Mouse (Mus musculus) layer of hippocampus, adult 9-11 months (tissue): ENCODE measurements around the gene Cuta.
A peak's percentile ranks its signal among the peaks of the same experiment; 100 is the strongest.
"Not testable (repeated sequence)": the region's sequence is repeated elsewhere in the genome, so short reads cannot be mapped to it uniquely, and the experiment has no call there.

Source experiments
- DNase-seq: peaks from one replicate; pipeline ENCODE4 v3.0.0; 2022

Cuta gene

DNA sequence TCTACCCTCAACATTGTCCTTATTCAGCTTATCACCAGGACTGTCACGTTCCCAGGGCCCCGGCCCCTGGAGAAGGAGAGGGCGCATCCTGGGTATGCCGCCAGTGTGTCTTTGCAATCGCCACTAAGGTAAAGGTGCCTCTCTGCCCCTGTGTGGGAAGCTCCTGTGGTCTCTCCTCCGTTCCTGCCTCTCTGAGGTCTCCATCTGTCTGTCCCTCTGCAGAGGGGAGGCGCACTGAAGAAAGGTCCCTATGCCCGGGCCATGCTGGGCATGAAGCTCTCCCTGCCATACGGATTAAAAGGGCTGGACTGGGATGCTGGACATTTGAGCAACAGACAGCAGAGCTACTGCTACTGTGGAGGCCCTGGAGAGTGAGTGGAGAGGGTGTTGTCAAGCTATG is 4.3 kb downstream of the Cuta start:
- no peak for DNase-seq

- DNase-seq, result no peak
Measured at GRCm38 (mm10) chr17:26933885-26934827, 5.2 kb downstream of the Cuta start.

GRCm38 (mm10) chr17:26933419-26933818 is 6.0 kb downstream of the Cuta start:
- DNase-seq, result no peak

DNA sequence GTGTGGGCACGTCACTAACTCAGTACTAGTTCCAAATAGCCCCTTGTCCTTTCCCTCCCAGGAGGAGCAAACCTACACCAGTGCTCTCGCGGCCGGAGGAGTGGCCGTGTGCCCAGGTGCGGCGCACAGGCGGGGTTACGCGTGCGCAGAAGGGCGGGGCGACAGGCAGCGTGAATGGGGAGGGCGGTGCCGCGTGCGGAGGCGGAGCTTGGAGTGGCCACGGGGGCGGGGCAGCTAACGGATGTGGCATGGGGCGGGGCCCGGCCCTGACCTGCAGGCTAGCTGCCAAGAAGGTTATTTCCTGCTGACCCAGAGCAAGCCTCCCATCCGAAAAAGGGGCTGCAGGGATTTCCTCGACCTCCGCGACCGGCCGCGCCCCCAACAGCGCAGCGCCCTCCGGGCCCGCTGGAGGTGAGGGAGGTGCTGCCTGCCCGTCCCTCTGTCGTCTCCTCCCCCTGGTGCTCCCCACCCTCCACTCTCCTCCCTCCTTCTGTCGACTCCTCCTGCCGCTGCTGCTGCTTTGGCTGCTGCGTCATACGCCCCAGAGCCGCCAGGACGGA is 6.5 kb downstream of the Cuta start, which contains the start of gene Phf1:
Gene Phf1 (plus strand): TSS at position 214 of the 560 bp plus-strand sequence.
- DNase-seq, result peak; percentile 96

DNA sequence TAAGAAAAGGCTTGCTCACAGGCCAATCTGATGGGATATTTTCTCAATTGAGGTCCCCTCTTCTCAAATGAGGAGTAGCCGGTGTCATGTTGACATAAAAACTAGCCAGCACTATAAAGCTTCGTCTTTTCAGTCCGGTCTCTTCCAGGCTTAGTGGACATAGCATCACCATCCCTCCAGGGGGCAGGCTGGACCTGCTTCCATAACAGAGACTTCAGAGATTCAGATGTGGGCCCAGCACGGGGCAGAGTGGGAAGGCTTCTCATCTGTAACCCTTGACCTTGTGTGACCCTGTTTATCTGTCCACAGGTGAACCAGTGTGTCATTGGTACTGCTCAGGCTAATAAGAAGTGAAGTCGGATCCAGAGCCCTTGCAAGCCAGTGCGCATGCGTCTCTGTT is 7.6 kb downstream of the Cuta start:
- not testable (repeated sequence) for DNase-seq

DNA sequence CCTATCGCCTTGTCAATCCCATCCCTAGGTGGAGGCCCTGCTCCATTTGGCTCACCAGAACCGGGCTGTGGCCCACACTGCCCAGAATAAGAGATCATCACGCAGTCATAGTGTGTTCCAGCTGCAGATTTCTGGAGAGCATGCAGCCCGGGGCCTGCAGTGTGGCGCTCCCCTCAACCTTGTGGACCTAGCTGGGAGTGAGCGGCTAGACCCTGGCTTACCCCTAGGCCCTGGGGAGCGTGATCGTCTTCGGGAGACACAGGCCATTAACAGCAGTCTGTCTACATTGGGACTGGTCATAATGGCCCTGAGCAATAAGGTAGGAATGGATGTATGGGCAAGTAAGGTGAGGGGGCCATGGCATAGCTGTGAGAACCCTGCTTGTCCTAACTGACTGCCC is 14.0 kb downstream of the Cuta start:
- DNase-seq, result not testable (repeated sequence)

GRCm38 (mm10) chr17:26922368-26922767 is 17.0 kb downstream of the Cuta start:
- DNase-seq, result not testable (repeated sequence)

- not testable (repeated sequence) for DNase-seq
Measured at GRCm38 (mm10) chr17:26919516-26919915, 19.9 kb downstream of the Cuta start.

- no peak for DNase-seq
Measured at GRCm38 (mm10) chr17:26918343-26918742, 21.0 kb downstream of the Cuta start.

- not testable (repeated sequence) for DNase-seq
Measured at GRCm38 (mm10) chr17:26917560-26917959, 21.8 kb downstream of the Cuta start.

GRCm38 (mm10) chr17:26916711-26917482 is 22.5 kb downstream of the Cuta start, which contains the start of gene Kifc5b:
Gene Kifc5b (plus strand): TSS chr17:26917091.
- DNase-seq, result peak; percentile 99

DNA sequence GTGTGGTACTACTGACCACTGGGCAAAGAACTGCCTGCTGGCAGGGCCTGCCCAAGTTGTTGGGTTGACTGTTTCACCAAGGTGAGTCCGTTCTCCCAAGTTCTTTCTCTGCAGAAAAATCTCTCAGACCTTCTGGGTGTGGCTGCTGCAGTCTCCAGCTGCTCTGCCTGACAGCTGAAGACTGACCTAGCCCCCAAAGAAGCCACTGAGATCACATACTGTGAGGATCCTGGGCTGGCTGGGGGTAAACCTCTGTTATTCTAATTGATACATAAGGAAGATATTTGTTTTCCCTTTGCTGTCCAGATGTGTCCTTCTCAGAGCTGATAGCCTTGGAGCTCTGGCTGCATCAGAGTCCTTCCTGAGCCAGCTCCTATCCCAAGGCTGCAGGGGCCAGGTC is 24.1 kb downstream of the Cuta start:
- no peak for DNase-seq

DNA sequence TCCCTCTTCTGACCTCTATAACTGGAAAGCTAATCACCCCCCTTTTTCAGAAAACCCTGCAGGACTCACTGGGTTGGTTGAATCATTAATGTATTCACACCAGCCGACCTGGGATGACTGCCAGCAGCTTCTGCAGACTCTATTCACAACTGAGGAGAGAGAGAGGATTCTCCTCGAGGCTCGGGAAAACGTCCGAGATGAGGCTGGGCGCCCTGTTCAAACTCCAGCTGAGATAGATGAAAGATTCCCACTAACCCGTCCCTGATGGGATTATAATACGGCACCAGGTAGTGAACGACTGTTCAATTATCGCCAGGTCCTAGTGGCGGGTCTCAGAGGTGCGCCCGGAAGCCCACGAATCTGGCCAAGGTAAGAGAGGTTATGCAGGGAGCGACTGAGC is 31.9 kb downstream of the Cuta start:
- peak; percentile 24 for DNase-seq

DNA sequence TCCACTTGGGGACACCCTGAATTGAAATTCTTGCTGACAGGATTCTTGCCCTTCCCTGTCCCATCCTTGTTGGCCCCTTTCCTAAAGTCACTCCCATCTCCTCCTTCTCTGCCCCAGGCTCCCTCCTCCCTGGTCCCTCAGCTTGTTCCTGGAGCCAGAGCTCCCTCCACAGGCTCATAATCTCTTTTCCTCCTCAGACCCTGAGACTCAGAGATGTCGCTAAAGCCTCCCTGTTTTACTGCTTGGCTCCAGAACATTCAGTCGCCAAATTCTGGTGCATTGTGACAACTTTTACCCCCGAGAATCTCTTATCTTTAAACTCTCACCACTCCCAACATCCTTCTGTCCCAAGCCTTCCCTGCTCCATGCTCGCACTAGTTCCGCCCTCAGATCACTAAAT is 35.0 kb downstream of the Cuta start:
- no peak for DNase-seq

DNA sequence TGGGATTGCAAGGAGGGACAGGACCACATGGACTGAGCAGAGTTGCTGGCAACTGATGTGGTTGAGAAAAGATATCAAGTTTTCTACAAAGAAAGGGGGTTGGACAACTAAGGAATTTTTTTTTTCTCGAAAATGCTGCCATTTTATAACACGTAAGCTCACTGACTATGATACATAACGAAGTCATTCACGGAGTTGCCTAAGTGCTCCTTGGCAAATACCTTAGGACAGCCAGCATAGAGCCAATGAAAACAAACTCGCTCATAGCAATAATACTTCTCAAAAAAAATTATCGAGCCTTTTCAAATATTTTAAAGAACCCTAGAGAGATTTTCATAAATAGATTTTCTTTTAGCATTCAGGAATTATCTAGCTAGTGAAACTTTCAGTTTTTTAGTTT is 38.5 kb downstream of the Cuta start:
- DNase-seq, result no peak

DNA sequence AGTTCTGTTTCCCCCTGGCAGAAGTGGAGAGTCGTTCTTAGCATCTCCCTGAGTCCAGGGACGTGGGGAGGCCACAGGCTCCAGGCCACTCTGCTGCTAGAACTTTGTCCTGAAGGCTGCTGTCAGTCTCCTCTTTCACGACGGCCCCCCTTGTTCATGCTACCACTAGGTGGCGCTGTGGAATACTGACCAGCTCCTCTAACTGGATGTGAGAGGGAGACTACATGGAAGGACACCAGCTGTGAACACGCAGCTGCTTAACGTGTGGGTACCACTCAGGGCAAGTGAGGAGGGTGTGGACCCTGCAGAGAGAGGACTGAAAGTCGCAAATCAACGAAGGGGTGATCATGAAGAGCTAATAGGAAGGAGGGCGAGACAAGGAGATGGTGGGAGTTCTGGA is 43.8 kb downstream of the Cuta start:
- peak; percentile 42 for DNase-seq

DNA sequence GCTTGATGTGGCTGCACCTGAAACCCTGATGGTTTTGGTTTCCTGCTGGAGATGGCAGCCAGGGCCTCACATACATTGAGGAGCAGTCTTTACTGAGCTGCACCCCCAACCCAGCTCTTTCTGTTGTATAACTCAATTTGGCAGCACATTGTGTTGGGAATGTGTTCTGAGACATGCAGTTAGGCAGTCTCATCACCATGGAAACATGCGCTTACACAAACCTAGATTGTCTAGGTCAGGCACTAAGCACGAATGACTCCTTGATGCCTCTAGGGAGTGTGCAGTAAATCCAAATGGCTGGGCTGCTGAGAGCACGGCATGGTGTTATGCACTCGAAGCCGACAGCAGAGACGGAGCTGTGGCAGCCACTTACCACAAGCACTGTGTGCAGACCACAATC is 45.0 kb downstream of the Cuta start:
- DNase-seq, result peak; percentile 77

DNA sequence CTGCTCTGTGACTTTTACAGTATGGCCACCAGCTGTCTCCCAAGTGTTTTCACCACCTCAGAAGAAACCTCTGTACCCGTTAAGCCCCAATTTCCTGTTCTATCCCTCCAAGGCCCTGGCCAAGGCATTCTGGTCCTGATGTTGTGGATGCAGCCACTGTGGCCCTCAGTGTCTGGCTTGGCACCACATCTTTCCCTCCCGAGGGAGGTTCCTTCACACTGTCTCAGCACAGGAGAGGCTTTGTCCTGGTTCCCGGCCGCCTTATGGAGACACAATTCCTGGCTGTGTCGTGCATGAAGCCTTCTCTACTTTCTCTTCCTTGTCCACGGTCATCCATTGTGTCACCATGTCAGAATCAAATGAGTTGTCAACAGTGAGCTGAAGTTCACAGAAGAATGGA is 45.9 kb downstream of the Cuta start:
- DNase-seq, result no peak

GRCm38 (mm10) chr17:26892635-26893375 is 46.6 kb downstream of the Cuta start:
- DNase-seq, result peak; percentile 56

DNA sequence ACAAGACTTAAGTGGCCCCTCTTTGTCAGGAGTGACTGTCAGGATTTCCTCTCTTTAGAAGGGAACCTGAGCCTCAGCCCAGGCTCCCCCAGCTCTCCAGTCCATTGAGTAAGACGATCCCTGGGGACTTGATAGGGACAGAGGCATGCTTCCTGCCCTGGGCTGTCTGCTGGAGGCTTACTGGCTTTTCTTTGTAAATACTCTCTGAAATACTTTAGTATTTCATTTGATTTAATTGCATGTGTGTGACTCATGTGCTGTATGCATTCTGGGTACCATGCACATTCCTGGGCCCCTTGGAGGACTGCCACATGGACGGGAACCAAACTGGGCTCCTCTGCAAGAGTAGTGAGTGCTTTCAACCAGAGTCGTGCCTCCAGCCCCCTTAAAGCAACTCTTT is 51.4 kb downstream of the Cuta start:
- DNase-seq, result no peak

DNA sequence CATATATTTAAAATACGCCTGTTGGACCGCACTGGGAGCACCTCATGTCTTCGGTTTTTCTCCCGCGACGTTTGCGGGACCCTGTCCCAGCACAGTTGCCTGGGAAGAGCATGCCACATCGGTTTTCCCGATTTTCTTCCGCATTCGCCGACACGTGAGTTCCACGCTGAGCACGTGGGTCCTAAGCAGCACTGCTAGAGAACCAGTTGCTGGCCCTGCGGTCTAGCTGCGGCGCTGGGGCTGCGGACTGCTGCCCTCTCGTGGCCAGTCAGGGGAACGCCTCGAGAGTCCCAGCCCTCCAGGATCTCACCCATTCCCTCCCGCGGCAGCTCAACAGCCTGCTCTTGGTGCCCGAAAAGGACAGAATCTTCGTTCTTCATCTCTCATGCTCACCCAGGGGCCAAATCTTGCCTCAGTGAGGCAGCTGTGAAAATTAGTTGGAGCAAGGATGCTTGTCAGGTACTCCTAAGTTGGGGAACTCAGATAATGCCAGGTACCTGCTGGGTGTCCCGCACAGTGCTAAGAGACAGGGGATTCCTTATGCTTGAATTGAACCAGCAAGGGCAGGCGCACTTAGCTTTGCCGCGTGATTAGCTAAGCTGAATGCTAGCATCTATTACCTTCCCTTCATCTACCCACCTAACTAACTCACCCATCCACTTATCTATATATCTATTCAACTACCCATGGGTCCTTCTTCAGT is 53.2 kb downstream of the Cuta start:
- peak; percentile 83 for DNase-seq
